Mouse (Mus musculus): ENCODE data around the gene Adprh.

DNA sequence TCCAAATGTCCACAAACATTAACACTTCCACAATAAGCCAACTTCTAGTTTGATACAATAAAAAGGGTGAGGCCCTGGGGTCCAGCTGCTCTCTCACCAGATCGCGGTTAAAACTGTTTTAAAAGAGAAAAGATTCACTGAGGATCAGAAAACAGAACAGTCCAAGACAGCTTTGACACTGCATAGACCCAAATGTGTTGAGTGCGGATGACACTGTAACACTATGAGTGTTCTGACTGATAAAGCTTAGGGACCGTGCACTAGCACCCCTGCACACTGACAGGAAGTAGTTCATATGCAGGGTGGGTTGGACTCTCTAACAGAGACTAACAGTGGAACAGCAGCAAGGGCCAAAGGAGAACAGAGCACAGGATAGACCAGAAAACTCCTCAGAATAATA is 1.4 kb upstream of the Adprh start:
- TF ChIP-seq CTCF (IDR thresholded peaks at IDR 0.05), result no peak
- no peak for TF ChIP-seq POLR2A (IDR thresholded peaks at IDR 0.05; ENCODE audit: insufficient read depth, low read depth, low read length)
- no peak for TF ChIP-seq EP300 (IDR thresholded peaks at IDR 0.05; ENCODE audit: insufficient read depth, low read depth, low read length)

Measured in heart, adult 2 months (tissue).